Mouse (Mus musculus) mouse trophoblast stem cell (cell line): ENCODE results near the gene Lbr.

Source experiments
- in situ Hi-C, 2 experiments: fragments of 300-500 bp; cut with MseI, MboI; formaldehyde crosslinking; loops; 2 replicates in 1 of 2; 3 replicates in 1 of 2; pipeline ENCODE4 v1.15.1; 2025

Gene Lbr

GRCm38 (mm10) chr1:181853081-181853736 is 10.4 kb upstream of the Lbr start:
- in situ Hi-C loops = no loop called here

- in situ Hi-C loops = no loop called here
Observed at GRCm38 (mm10) chr1:181852466-181852865, 9.6 kb upstream of the Lbr start.

- in situ Hi-C loops = no loop called here
Observed at GRCm38 (mm10) chr1:181851521-181852310, 8.9 kb upstream of the Lbr start.

GRCm38 (mm10) chr1:181850441-181850840 is 7.6 kb upstream of the Lbr start:
- in situ Hi-C loops = no loop called here

DNA sequence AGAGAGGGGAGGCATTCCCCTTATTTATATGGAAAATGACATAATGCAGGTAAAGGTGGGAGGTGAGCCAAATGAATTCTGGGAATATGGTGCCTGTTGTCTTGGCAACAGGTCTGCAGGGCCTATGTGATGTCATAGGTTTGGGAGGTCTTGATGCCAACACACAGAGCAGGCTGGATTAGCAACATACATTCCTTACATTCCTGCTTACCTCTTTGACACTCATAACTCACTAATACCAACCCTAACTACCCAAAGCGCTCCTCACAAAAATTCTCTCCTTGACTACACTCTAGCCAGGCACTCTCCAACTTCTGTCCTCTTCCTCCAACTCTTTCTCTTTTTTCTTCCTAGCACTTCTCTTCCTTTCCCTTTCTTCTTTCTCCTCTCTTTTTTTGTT is 5.4 kb upstream of the Lbr start:
- in situ Hi-C loops = no loop called here

GRCm38 (mm10) chr1:181847396-181847795 is 4.5 kb upstream of the Lbr start:
- in situ Hi-C loops = no loop called here

DNA sequence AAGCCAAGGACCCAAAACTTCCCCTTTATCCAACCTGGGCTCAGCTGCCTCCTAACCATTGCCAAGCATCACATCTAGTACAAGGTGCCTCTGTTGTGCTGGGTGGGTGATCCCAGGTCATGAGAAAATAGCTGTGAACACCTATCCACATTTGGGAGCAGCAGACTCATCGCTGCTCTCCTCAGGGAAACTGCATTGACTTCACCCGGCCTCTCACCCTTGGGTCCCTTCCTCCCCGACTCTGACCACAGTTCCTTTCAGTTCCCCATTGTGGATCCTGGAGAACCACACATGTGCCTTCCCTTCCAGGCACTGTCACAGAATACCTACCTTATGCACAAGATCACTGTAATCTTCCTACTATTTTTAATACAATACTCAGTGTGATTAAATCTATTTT is 2.9 kb upstream of the Lbr start:
- in situ Hi-C loops = no loop called here

GRCm38 (mm10) chr1:181844874-181845547 is 2.2 kb upstream of the Lbr start:
- in situ Hi-C loops = no loop called here

- in situ Hi-C loops = no loop called here
Observed at GRCm38 (mm10) chr1:181841864-181842672, 778 bp downstream of the Lbr start.

- in situ Hi-C loops = no loop called here
Observed at GRCm38 (mm10) chr1:181841396-181841795, 1.4 kb downstream of the Lbr start.

DNA sequence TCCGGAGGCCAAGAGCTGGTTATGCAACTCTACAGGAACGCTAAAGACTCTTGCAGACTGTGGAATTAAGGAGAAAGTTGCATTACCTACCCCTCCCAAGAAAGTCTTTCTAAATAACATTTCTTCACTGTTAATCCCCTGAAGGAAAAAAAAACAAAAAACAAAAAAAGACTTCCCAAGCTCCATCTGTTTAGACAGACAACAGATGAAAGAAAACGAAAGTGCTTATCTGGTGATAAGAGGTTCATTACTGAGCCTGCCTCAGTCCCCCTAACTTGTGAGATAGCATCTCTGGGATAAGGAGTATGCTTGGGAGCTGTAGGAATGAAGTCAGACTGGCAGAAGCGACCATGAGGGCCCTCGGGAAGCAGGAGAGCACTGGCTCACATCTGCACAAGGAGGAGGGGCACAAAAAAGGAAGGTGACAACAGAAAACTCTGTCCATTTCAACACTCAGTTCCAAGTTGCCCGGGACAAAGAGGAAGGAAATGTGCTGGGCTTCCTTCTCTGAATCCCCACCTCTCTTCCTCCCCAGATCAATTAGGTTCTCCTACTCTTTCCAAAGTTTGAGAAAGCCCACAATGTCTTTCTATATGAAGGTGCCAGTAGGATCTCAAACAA is 3.0 kb downstream of the Lbr start:
- in situ Hi-C loops = no loop called here

DNA sequence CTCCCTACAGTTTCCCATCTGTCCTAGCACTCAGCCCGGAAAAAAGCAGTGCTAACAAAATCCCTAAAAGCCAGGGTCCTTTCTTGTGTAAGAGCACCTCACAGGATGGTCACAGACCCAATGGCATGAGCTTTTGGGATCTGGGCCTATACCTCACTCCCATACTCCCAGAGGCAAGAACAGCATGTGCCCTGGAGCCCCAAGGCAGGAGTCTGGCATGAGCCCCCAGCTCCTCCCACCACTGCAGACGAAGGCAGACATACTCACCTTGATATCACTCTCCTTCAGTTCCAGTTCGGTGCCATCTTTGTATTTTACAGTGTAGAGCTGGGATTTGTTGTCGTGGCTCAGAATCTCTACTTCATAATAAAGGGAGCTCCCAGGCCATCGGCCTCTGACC is 4.7 kb downstream of the Lbr start:
- in situ Hi-C loops = no loop called here

DNA sequence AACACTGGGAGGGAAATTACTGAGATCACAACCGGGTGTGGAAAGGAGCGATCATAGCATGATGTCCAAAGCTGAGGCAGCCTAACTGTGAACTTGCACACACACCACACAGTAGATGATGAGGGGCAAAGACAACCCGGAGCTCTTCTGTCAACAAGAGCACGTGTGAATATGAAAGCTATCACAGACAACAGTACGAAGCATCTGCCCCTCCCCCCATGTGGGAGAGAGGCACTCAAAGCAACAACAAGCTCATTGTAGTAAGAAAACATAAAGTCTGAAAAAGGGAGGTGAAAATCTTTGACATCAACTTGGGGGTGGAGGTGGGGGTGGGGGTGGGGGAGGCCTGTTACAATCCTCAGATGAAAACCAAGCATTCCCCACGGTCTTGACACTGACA is 9.7 kb downstream of the Lbr start:
- in situ Hi-C loops = no loop called here

- in situ Hi-C loops = no loop called here
Observed at GRCm38 (mm10) chr1:181832720-181833119, 10.1 kb downstream of the Lbr start.

GRCm38 (mm10) chr1:181828365-181828764 is 14.5 kb downstream of the Lbr start:
- in situ Hi-C loops = no loop called here

DNA sequence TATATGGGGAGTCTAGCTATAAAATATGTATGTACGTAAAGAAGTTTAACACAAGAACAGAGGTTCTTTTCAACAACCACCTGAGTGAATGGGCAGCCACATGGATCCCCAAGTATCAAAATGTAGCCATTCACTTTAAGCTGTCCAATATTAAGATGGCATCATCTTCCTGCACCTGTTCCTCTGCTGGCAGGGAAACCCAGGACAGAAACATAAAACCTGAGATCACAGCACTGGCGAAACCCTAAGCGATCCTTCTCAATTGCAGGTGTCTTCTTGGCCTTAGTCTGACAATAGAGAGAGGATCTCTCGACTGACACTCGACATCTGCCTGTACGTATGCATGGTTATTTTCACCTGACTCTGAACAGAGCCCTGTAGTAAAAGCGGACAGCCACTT is 16.1 kb downstream of the Lbr start:
- in situ Hi-C loops = no loop called here

DNA sequence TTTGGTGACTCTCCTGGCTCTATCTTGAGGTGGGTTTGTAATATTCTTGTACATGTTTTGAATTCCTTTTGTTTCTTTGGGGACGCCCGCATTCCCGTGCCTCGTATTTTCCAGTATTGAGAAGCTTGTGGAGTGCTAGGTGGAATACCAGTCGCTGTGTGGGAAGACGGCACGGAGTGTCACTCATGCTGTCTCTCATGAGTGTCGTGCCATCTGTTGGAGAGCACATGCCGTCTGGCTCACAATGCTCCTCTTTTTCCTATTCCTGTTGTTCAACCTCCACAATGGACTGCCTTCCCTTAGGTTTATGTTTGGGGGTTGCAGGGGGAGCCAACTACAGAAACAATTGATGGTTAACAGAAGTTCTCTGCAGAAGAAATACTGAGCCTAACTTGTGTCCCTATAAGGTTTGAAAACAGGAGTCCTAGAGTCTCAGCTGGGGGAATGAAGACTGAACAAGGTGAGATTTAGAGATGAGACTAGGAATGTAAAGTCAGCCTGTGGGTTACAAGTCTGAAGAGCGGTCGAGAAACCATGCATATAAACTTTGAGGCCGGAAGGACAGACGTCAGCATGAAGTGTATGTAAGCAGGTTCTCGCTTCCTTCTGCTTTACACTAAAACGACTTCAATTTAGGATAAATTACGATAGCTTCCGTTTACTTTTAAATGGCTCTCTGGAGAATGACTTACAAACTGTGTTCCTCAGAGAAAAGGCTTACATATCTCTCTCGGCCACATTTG is 31.2 kb downstream of the Lbr start:
- in situ Hi-C loops = no loop called here

DNA sequence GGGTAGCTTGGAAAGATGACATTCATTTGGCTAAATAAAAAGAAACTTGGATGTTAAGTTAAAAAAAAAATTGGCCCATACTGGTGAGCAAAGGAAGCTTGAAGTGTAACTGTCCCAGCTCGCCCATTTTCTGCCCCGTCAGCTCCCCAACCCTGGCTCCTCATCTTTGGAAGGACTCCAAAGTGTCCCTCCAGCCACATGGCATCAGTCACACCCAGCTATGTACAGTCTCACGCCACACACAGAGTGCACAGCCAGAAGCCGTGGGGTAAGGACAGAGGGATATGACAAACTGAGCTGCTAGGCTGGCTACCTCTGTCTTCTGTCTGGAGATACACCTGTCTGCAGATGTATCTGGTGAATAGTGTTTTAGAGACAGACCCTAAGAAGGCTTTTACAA is 42.2 kb downstream of the Lbr start:
- in situ Hi-C loops = no loop called here

GRCm38 (mm10) chr1:181799911-181800310 is 42.9 kb downstream of the Lbr start:
- in situ Hi-C loops = no loop called here

DNA sequence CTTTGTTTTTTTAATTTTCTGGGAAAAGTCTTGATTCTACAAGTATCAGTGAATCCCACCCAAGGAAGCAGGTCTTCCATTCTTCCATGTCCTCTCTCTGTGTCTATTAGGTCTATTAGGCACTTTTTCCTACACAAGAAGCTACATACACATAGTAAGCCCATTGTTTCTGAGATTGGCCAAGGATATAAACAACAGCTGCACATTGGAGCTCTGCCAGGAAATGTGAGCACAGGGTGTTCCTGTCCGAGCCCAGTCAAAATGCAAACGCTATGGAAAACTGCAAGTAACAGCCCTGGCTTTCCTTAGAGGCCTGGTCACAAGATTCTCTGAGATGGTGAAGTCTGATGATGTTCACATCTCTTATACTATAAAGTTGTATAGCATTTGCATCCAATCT is 49.3 kb downstream of the Lbr start:
- in situ Hi-C loops = no loop called here

GRCm38 (mm10) chr1:181789952-181790351 is 52.9 kb downstream of the Lbr start:
- in situ Hi-C loops = no loop called here
